Mouse (Mus musculus) layer of hippocampus, postnatal 36 days (tissue): ENCODE data around the gene Ttll11. TPM values are rescaled to one million over a fixed set of nuclear protein-coding genes. Genes with fewer than 3 reads are reported as not detected.

Experiments used
- DNase-seq, 2 experiments: peaks; one replicate each; pipeline ENCODE4 v3.0.0; 2022
- total RNA-seq, 2 experiments: library from RNA; stranded (reverse); gene quantifications; 2 replicates each; pipeline ENCODE4 v1.2.3; 2021

Gene Ttll11
- total RNA-seq, 2 experiments from 2014 or later, result 36.1 to 42.9 TPM

DNA sequence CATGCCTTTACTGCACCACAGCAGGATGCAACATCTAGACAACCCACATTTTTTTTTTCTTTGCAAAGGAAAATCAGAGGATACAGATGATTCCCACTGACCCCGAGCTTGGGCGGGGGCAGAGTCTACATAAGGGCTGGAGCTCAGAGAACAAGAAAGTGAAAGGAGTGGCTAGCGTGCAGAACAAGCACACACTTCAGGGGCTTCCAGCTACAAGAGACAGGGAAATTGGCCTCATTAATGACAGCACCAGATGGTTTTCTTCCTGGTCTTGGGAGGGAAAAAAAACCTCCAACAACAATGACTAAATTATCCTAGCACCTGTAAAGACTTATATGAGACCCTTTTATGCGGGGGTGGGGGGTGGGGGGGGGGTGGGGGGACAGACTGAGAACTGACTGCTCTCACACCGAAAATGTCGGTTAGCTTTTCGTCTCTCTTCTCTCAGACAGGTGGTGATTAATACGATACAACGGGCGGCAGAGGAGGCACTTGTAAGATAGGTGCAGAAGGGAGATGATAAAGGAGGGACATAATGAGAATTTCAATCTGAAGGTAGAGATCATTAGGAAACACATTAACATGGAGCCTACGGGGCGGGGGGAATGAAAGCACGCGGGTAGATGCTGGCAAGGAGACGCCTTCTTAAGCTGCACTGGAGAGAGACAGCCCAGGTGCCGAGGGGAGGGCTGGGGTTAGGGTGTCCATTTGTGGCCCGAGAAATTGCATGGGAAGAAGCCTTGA lies 128.1 kb downstream of the Ttll11 start:
- DNase-seq, result no peak

DNA sequence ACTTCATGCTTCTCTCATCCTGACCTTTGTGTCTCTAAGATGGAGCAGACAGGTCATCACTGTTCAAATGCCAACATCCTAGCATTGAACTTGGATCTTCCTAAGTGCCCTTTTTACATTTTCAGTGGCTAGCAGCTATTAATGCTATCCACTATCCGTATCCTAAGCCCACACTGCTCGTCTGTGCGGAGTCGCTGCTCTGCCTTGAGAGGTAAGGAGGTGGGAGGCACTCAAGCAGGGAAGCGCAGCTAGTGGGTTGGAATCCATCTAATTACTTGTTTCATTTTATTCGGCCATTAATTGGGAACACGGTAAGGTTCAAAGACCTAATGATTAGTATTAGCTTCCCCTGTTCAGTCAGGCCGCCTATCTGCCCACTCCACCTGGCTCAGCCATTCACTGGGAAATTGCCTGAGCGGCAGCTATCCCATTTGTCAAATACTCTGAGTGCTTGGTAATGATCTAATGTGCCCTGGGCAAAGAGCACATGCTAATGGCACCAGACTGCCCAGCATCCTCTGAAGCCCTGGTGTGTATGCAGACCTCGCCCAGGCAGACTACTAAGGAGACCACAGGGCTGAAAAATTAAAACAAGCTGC lies 130.0 kb downstream of the Ttll11 start:
- no peak for DNase-seq

DNA sequence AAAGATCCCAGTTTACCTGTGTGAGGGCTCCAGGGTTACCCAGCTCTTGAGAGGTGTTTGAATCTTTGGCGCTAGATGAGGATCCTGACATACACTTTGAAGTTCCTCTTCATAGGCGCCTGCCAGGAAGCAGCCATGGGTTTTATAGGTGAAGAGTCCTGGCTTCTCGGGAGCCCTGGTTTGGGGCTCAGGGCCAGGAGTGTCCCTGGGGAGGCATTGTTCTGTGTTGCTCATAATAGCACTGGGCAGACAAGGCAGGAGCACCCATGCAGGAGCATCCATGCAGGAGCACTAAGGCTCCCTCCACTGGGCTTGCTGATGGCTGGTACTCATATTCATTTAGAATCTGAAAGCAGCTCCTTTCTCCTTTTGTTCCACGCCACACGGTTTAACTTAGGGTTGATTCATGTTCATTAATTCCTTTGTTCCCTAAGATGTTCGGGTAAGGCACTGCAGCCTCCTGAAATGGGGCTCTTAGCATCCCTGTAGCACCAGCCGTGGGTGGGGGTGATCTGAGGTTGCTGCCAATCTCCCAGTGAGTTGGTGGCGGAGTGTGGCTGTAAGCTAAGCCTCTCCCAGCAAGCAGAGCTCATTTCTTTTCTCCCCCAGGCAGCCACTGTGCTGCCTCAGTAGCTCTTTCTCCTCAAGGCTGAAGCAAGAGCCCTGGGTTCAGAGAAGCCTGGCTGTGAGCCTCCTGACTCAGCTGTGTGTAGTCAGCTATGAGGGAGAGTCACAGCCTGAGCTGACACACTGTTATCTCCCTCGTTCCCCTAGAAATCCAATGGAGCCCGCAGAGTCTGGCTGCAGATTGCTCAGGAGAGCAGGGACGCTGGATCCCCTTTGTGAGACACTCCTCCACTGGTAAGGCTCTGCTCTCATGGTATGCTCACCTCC lies 133.9 kb downstream of the Ttll11 start:
- peak; percentile 57 to 58 for DNase-seq

GRCm38 (mm10) chr2:35843896-35844690 lies 135.6 kb downstream of the Ttll11 start:
- DNase-seq, result no peak

DNA sequence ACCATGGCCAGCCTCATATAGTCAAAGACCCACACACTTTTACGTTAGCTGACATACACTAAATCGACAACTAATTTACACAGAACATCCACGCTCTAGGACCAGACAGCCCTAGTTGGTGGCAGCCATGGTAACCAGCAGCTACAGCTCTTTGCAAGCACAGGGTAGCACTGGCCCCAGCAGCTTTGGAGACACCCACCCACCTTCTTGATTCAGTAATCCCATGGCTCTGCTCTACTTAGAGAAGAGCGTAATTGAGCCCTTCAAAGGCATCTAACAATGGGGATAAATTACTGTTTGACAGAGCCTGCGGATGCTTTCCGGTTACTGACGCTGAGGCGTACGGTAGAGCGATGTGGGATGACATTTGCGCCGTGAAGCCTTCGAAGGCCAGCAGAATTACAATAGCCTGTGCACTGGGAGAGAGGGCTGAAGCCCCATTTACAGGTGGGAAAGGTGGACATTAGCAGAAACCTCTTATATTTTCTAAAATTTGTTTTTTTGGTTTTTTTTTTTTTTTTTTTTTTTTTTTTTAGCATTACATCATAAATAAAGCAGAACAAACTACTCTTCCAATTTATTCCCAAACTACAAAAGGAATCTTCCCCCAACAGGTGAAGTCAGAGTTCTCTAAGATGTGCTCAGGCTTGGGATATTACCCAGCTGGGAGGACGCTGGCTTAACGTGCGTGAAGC lies 136.8 kb downstream of the Ttll11 start:
- peak in 1 of 2 experiments; percentile 29 for DNase-seq

- no peak for DNase-seq
These were observed 137.8 kb downstream of the Ttll11 start for GRCm38 (mm10) chr2:35841841-35842420.

DNA sequence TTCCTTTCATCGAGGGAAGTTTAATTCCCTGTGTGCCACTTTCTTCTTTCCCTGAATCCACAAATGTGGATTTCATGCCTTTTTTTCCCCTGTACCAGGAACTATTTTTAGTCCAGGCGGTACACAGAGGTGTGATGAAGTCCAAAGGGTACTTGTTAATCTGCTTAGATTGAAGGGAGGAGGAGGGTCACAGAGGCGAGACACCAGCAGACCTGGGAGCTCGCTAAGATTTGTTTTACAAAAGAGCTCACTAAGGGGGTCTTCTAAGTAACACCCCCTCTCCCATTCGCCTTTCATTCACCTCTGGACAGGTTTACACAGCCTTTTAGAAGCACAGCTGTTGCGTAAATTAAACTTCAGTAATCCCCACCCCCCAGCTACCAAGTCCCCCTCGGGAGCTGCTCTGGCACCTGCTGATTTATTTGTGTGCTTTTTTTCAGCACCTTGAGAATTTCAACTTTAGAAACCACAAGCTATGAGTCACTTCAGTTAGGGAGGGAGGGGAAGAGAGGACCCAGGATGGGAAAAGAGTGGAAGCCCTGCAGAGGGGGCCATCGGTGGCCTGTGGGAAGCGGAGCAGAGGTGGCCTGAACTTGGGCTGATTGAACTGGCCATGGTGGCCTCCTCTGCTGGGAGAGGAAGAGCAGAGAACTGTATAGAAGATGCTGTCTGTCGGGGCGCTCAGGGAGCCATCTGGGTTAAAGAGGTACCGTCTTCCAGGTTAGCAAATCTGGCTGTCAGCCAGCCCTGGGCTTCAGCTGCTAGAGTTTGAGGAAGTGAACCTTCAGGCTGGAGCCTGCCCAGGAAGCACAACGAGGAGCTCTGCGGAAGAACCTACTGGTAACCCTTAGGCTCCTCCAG lies 138.5 kb downstream of the Ttll11 start:
- DNase-seq, result no peak

- DNase-seq, result no peak
These were observed 140.8 kb downstream of the Ttll11 start for GRCm38 (mm10) chr2:35838751-35839479.

DNA sequence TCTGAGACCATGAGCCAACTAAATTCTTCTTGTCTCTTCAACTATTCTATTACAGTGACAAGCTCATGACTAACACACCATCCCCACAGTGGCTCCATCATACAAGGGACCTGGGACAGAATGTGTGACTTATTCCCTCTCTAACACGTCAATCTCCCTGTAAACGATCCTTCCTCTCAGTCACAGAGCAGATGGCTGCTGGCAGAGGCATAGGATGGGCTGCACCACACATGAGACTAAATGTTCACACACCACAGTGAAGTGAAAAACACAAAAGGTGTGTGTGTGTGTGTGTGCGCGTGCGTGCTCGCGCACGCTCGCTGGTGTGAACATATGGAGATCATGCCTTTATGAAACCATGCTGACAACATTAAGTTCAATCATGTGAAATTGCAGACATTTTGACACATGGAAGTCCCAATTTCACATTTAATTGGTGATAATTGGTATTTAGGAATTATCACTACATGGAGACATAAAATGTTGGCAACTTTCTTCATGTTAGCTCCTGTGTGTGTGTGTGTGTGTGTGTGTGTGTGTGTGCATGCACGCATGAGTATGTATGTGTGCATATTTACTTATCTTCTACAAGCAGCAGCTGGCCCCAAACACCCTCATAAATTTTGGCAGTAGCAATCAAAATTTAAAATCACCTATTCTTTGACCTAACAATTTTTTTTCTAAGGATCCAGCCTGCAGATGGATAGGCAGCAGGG lies 145.4 kb downstream of the Ttll11 start:
- DNase-seq, result no peak

- DNase-seq, result no peak
These were observed 146.2 kb downstream of the Ttll11 start for GRCm38 (mm10) chr2:35833546-35833945.

DNA sequence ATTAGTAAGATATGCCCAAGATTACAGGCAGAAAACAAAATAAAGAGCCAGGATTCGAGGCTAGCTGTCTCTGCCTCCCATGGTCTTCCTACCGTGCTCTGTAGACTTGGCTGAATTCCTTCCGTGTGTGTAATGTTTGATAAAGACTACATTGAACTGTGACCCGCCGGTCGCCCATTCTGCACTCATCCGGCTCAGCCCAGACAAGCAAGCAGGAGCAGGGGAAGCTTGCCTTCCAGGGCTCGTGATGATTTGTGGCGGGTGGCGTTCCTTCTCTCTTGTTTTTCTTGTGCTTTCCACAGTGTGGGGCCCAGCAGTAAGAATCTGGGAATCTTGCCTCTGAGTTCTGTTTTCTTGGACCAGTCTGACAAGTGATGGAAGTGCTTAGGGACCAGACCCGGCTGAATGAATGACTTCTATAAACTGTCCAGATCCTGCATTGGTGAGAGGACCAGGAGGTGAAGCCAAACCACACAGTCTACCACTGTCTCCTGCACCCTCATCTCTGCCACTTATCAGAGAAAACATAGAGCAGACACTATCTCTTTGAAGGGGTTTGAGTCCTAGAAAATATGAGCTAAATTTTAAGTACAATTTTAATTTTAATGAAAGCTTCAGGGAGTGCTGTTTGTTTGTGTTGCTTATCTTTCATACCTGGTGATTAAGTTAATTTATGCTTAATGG lies 146.8 kb downstream of the Ttll11 start:
- DNase-seq, result no peak

DNA sequence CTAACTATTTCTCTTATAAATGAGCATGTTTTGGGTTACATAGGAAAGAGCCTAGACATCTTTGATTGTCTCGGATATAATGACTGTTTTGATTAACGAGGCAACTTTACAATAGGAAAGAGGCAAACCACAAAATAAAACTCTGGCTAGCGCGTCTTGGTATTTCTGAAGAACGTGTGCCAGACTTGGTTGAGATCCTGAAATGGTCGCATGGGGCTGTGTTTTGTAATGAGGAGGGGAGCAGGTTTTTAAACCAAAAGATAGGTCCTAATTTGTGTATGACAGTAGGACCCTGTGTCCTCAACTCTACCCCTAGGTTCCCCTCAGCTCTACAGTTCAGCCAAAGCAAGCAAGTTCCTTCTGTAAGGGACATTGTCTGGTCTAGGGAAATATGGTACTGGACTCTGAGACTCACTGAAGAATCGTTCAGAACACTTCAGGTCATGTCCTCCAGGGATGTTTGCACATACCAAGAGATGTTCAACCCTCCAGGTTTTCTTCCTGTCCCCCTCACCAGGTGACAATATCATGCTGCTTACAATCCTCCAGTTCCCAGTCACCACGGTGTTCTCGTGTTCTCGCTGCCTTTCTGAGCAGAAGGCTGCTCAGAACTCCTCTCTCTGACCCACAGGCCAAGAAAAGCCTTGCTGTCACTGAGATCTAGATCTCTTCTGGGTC lies 147.7 kb downstream of the Ttll11 start:
- no peak for DNase-seq

DNA sequence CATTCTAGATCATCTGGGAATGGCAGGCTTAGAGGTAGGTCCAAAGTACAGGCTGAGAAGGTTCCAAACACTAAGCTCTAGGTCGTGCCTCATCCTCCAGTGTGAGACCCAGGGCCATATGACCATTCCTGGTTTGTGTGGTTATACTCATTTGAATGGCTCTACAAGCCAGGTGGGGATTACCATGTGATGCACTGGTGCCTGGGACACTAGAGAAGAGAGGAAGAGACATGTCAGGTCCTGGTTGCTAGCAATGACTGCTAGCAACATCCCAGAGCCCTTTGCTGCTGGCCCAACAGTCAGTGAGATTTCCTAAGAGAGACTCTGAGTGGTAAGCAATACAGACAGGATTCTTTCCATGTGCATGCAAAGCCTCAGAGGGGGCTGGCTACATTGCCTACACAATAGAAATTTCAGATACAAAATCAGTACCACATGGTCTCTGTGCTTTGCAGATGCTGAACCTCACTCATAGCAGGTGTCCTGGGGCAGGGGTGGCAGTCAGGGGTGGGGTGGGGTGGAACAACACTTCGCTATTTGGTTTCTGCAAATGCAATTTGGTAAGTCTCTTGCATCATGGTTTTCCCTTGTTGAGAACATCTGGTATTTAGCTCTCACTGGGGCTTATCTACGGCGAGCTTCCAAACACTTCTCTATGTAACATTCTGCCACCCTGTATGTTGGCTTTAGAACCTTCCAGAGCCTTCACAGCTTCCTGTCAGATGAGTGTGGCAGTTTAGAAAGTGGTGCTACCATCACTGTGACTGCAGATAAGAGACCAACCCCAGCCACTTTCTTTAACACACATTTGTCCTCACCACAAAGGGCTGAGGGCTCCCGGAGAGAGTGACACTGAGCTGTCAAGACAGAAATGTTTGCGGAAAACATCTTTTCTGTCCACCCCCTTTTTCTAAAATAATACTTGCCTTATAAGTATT lies 148.5 kb downstream of the Ttll11 start:
- DNase-seq, result no peak

- DNase-seq, result no peak
These were observed 150.6 kb downstream of the Ttll11 start for GRCm38 (mm10) chr2:35829136-35829535.

DNA sequence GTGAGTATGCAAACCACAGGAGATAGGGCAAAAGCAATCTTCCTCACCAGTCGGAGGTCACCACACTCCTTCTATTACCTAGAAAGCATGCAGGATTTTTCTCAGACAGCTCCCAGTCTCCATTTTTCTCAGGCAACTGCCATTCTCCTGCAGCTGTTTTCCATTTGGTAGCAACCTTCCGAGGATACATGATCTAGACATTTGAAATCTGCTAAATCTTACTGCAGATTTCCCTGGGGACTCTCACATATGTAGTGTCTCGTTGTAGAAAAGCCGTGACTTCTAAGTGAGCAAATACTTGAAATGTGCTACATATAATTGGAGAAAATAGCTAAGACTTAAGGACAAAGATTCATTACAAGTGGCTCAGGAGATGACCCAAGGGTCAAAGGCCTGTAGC lies 151.8 kb downstream of the Ttll11 start:
- no peak for DNase-seq

DNA sequence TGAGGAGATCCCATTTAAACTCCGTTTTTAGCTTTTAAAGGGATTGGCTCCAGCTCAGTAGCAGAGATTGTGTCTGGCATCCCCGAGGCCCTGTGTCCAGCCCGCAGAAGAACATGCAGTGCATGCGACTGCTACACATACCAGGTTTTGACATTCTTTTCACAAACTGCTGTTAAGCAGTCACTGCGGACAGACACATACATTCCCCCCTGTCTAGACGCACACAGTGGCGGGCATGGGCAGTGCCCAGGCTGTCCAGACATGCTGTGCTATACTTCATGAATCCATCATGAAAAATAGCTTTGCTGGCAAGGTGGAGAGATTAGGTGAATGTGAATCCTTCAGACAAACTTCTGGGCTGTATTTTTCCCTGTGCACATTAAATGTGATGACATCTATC lies 154.6 kb downstream of the Ttll11 start:
- DNase-seq, result no peak

DNA sequence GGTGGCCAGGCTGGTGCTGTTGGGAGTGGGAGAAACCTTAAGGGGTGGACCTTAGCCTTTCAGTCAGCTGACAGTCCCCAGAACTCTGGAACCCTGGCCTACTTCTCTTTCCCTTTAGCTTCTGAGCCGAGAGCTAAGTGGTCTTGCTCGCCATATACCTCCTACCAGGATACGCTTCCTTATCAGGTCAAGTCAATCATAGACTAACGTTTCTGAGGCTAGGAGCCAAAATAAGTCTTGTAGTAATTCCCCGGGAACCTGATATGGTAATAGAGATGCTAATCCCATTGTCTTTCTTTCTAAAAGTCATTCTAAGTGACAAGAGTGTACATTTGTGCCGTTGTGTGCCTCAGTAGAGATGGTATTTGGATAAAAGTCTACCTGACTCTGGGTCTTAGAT lies 156.1 kb downstream of the Ttll11 start:
- DNase-seq, result no peak
